Mouse (Mus musculus) liver, adult 2 months (tissue): ENCODE data around the gene Marc1.

Source experiments
- CTCF ChIP-seq: fragments of 200-500 bp; IDR thresholded peaks from 2 replicates; pipeline ENCODE4 v1.5.1; 2011; ENCODE audit warnings: low read depth, low read length, control low read depth
- POLR2A ChIP-seq: fragments of 200-500 bp; IDR thresholded peaks from 2 replicates; pipeline ENCODE4 v1.6.1; 2011; ENCODE audit warnings: low read length, control low read depth; ENCODE audit not compliant: insufficient read depth; ENCODE audit errors: extremely low read depth

GRCm38 (mm10) chr1:184771891-184772249 lies 39.2 kb downstream of the Marc1 start:
- TF ChIP-seq CTCF (no peak), POLR2A (no peak)
